Mouse (Mus musculus) cortical plate, adult 2 months (tissue): ENCODE measurements around the gene Prkce.

Experiments
- CTCF ChIP-seq: fragments of 200-500 bp; IDR thresholded peaks from 2 replicates; pipeline ENCODE4 v1.5.1; 2011; ENCODE audit warnings: mild to moderate bottlenecking, control low read depth, low read length; ENCODE audit not compliant: insufficient read depth; ENCODE audit errors: extremely low read depth
- POLR2A ChIP-seq: fragments of 200-500 bp; IDR thresholded peaks from 2 replicates; pipeline ENCODE4 v1.6.1; 2011; ENCODE audit warnings: mild to moderate bottlenecking, low read length, control low read depth; ENCODE audit not compliant: insufficient read depth; ENCODE audit errors: extremely low read depth

DNA sequence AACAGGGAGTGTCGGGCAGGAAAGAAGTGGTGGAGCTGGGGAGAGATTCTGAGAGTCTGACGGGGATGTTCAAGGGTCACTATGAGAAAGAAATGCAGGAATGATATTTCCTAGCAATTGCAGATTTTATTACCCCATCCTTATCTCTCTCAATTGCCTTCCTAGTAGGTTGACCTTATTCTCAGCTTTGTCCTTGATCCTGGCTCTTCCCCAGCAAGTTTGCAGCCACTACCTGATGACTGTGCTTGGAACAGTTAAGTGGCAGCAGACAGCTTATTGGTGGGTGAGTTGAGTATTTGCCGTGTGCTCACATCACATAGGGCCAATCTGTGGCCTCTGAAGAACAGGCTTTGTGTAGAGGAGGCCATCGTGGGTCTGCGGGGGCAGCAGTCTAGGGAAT, 117.5 kb downstream of the Prkce start:
- TF ChIP-seq POLR2A (no peak), CTCF (no peak)
